Mouse (Mus musculus): ENCODE measurements at regions not wholly inside any gene's neighbourhood (a gene's known extent, or its start where the extent isn't known, plus 50 kb on each side); places are given as distances from the start of the nearest gene placed in this dataset.
A peak's percentile ranks its signal among the peaks of the same experiment; 100 is the strongest.

DNA sequence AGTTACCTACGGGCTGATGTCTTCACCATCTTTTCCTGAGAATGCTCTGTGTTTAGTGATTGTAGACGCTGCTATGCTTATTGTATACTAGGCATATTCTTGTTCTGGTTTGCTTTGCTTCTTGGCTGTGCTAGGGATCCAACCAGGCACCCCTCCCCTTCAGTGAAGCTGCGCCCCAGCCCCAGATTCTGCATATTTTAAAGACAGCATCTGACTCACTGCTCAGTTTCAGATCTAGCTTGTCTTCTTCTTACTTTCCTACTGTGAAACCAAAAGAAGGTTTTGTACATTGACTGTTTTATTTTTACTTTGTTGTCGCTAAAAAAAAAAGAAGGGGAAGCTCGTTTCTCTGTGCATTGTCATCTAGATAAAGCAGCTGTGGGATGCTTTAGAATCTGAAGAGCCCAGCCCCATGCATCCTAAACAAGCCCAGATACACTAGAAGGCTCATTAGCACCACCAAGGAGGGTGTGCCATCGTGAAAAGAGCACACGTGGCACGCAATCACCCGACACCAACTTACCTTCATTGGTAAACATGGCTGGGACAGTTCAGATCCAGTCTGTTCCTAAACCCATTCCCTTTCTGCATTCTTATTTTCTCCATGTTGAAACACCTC, 83.7 kb upstream of the Phyhipl start:
- no peak for DNase-seq (ENCODE audit: low spot score)

DNA sequence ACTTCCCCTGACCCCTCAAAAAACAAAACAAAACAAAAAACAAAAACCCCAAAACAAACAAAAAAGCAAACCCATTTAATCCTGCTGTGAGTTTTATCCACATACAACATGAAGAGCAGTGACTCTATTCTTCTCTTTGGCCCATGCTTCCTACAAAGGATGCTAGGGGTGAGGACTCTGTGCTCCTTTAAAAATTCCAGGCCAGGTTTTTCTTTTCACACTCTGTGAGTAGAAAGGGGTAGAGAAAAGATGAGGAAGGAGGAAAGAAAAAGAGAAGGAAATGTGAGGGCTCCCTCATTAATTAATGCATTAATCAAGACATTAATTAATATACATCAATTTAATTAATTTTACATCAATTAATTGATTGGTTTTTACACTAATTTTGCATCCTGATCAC, 82.9 kb upstream of the Phyhipl start:
- no peak for DNase-seq (ENCODE audit: low spot score)

DNA sequence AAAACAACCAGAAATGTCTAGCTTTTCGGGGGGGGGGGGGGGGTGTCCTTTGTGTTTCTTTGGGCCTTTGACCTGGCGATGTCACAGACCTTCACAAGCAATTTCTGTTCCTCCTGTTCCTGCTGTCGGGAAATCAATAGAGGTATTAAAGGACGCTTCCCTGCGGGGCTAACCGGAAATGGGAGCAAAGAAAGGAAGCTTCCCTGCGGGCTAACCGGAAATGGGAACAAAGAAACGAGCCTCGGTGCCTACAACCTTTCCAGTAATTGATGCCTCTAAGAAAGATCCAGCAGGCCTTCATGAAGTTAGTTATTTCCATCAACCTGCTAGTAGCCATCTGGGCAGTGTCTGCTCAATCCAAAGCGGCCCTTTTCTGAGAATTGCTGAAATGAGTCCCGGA, 78.2 kb upstream of the Phyhipl start:
- no peak for DNase-seq (ENCODE audit: low spot score)

DNA sequence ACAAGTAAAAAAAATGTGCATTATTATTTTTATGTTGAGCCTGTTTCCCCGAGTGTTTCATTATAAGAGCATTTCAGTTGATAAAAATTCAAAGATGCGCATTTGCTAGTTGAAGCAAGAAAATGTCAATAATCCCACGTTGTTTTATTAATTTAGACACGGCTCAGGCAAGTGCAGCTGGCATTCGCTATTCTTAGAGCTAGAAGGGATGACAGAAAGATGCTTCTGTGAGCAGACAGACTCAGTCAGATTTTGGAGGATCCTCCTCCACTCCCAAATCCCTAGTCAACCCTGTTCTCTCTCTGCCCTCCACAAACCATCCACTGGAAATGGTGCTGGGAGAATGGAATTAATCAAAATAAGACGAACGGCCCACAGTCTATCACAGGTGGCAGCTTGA, 77.7 kb upstream of the Phyhipl start:
- DNase-seq (ENCODE audit: low spot score) = no peak

DNA sequence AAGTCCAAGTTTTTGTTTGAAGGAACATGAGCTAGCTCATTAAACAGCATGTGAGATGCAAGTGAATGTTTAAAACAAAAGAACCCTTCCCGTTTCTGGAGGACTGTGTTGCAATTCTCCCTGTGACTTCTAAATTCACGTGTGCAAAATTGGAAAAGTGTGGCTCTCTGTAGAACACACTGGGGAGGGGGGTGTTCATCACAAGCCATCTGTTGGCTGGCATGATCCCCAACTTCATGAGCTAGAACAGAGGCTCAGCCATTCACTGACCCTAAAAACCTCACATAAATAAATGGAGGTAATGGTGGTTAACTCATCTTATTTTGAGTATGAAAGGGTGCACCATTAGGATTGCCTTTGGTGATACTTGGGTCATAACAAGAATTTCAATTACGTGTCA, 69.3 kb upstream of the Phyhipl start:
- no peak for DNase-seq (ENCODE audit: low spot score)

DNA sequence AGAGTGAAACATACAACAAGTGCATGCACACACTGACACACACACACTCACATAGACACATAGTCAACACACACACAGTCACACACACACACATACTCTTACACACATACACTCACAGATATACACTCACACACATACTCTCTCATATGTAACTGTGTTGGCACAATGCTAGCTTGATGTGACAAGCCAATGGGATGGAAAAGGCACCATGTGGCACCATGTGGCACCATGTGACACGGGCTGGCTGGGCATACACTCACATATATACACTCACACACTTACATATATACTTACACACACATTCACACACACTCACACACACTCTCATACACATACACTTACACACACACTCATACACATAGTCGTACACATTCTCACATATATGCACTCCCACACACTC, 67.0 kb upstream of the Phyhipl start:
- no peak for DNase-seq (ENCODE audit: low spot score)

DNA sequence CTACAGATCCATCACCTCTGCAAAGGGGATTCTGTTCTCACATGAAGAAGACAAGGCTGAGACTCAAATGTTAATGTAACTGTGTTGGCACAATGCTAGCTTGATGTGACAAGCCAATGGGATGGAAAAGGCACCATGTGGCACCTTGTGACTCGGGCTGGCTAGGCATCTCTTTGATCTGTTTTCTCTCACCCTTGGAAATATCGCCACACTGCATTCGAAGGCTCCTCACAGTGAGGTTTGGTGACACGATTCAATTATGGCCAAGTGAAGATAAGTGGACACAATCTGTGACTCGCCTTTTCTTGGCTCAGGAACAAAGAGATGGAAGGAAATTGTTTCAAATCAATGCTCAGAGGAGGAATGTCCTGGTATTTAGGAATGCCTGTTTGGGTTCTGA, 66.6 kb upstream of the Phyhipl start:
- no peak for DNase-seq (ENCODE audit: low spot score)

DNA sequence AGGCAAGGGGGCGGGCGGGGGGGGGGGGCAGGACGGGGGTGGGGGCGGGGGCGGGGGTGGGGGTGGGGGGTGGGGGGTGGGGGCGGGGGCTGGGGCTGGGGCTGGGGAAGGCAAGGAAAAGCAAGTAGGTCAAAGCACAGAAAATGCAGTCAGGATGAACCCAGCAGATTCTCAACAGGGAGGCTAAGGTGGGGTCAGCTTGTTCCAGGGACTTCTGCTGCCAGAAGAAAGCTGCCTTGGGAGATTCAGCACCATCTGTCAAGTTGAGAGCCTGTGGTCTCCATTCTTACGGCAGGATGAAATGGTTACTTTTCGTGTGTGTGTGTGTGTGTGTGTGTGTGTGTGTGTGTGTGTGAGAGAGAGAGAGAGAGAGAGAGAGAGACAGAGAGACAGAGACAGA, 61.7 kb upstream of the Phyhipl start:
- no peak for DNase-seq (ENCODE audit: low spot score)

DNA sequence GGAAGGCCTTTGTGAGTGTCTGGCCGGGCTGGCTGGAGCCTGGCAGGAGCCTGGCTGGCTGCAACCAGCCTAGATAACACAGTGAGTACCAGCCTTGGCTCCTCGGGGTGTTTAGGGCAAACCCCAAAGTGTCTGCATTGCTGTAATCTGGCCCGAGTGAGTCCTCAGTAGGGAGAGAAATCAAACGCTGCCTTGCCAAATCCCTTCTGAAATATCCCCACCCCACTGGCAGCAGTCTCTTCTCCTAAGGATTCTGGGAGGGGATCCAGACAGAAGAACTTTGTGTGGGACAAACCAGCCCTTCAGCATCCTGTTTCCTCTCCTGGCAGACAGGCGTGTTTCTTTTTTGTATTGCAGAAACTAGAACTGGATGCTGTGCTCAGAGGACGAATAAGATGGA, 61.3 kb upstream of the Phyhipl start:
- DNase-seq (ENCODE audit: low spot score) = peak; percentile 25

DNA sequence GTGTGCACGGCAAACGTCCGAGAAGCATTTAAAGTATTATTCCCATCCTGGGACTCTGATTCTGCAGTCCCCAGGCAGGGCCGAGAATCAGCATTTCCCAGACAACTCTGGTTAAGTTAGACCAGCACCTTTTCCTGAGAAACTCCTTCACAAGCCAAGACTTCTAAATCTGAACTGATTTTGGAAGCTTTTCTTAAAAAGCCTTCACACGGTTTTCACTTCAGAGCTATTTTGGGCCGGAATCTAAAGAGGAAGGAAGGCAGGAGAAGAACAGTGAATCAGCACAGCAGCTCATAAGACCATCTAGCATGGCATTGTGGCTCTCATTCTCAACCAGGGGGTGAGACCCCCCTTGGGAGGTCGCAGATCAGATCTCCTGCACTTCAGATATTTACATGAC, 57.5 kb upstream of the Phyhipl start:
- no peak for DNase-seq (ENCODE audit: low spot score)

DNA sequence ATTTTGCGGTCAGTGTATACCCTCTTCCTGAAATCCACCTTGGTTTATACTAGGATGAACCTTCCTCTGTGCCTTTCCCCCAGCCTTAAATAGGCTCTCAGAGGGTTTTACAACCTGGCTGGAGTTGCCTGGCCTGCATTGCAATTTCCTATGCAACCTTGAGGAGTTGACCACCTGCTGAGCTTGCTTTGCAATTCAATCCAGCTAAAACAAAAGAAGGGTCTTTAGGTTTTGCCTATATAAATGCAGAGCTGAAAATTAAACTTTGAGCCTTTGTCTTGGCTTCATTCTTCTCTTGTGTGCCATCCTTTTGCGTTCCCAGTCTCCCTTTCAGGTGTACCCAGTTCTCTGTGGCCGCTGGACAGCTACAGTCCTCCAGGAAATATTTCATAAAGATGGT, 53.0 kb upstream of the Phyhipl start:
- DNase-seq (ENCODE audit: low spot score) = no peak

Measured in lung, postnatal 25 days (tissue).